Mouse (Mus musculus): ENCODE results near the gene Gm49320. TPM values are rescaled to one million over a fixed set of nuclear protein-coding genes. Genes with fewer than 3 reads are reported as not detected.

The Gm49320 gene
- polyA plus RNA-seq, 1 experiment from 2014 or later = 1.9 TPM

- no peak overlapping the region for H3K4me3 ChIP-seq
- H3K36me3 ChIP-seq = peaks cover 98% of the 10 kb centered on the region
- no peak overlapping the region for H3K9ac ChIP-seq
- no peak overlapping the region for H3K27ac ChIP-seq (replicated peaks)
- H3K9me3 ChIP-seq = no peaks in the 10 kb centered on the region
- ATAC-seq (ENCODE audit: low read depth) = peak; percentile 40; the same call in 1 of the 2 replicates
- no peak overlapping the region for H3K4me2 ChIP-seq
- WGBS = 82% methylated on average over 15 of the region's 15 CpGs
- no peaks in the 10 kb centered on the region for H3K27me3 ChIP-seq
- H3K4me1 ChIP-seq (replicated peaks) = no peaks in the 10 kb centered on the region
Measured at GRCm38 (mm10) chr8:4267627-4268026, 29.0 kb downstream of the Gm49320 start.

- H3K9me3 ChIP-seq = no peaks in the 10 kb centered on the region
- peaks cover 92% of the 10 kb centered on the region for H3K36me3 ChIP-seq
- H3K9ac ChIP-seq = no peak overlapping the region
- H3K27ac ChIP-seq (replicated peaks) = no peak overlapping the region
- no peak overlapping the region for H3K4me3 ChIP-seq
- no peaks in the 10 kb centered on the region for H3K27me3 ChIP-seq
- no peak overlapping the region for H3K4me2 ChIP-seq
- 90% methylated on average over 6 of the region's 6 CpGs for WGBS
- ATAC-seq (ENCODE audit: low read depth) = no peak
- peaks cover 3% of the 10 kb centered on the region for H3K4me1 ChIP-seq (replicated peaks)
Measured at GRCm38 (mm10) chr8:4269609-4270008, 30.9 kb downstream of the Gm49320 start.

GRCm38 (mm10) chr8:4275275-4276110 lies 36.8 kb downstream of the Gm49320 start, which contains the start of gene Timm44:
Timm44 (minus strand) TSS chr8:4275913.
- Histone ChIP-seq H3K27ac (replicated peaks) (peak within 1 kb of the TSS; percentile 77), H3K9ac (peak within 1 kb of the TSS; percentile 83), H3K4me3 (peak within 1 kb of the TSS; percentile 75), H3K4me1 (replicated peaks) (peaks cover 14% of the 10 kb centered on the region), H3K4me2 (peak within 1 kb of the TSS; percentile 62), H3K27me3 (no peaks in the 10 kb centered on the region), H3K9me3 (no peaks in the 10 kb centered on the region), H3K36me3 (peaks cover 33% of the 10 kb centered on the region)
- ATAC-seq (ENCODE audit: low read depth) = peak; percentile 96
- WGBS = under 1% methylated on average over 39 of the region's 39 CpGs

- H3K4me2 ChIP-seq = peak overlapping the region; percentile 62
- no peaks in the 10 kb centered on the region for H3K9me3 ChIP-seq
- H3K27ac ChIP-seq (replicated peaks) = peak overlapping the region; percentile 77
- peak overlapping the region; percentile 75 for H3K4me3 ChIP-seq
- peaks cover 14% of the 10 kb centered on the region for H3K4me1 ChIP-seq (replicated peaks)
- H3K36me3 ChIP-seq = peaks cover 29% of the 10 kb centered on the region
- 32% methylated on average over 9 of the region's 9 CpGs for WGBS
- ATAC-seq (ENCODE audit: low read depth) = no peak; the same call in 1 of the 2 replicates
- H3K27me3 ChIP-seq = no peaks in the 10 kb centered on the region
- peak overlapping the region; percentile 83 for H3K9ac ChIP-seq
Measured at GRCm38 (mm10) chr8:4276111-4276465, 37.4 kb downstream of the Gm49320 start.

- WGBS = 84% methylated on average over 5 of the region's 5 CpGs
- peaks cover 95% of the 10 kb centered on the region for H3K36me3 ChIP-seq
- no peak overlapping the region for H3K27ac ChIP-seq (replicated peaks)
- no peak overlapping the region for H3K4me2 ChIP-seq
- H3K4me1 ChIP-seq (replicated peaks) = no peaks in the 10 kb centered on the region
- H3K4me3 ChIP-seq = no peak overlapping the region
- H3K9me3 ChIP-seq = no peaks in the 10 kb centered on the region
- no peak for ATAC-seq (ENCODE audit: low read depth)
- H3K9ac ChIP-seq = no peak overlapping the region
- H3K27me3 ChIP-seq = no peaks in the 10 kb centered on the region
Measured at GRCm38 (mm10) chr8:4292738-4293137, 54.1 kb downstream of the Gm49320 start.

GRCm38 (mm10) chr8:4297822-4298221 lies 59.2 kb downstream of the Gm49320 start:
- H3K4me1 ChIP-seq (replicated peaks) = no peaks in the 10 kb centered on the region
- 97% methylated on average over 4 of the region's 4 CpGs for WGBS
- peaks cover 95% of the 10 kb centered on the region for H3K36me3 ChIP-seq
- H3K4me3 ChIP-seq = no peak overlapping the region
- H3K9ac ChIP-seq = no peak overlapping the region
- H3K27ac ChIP-seq (replicated peaks) = no peak overlapping the region
- no peaks in the 10 kb centered on the region for H3K27me3 ChIP-seq
- no peak for ATAC-seq (ENCODE audit: low read depth)
- no peak overlapping the region for H3K4me2 ChIP-seq
- no peaks in the 10 kb centered on the region for H3K9me3 ChIP-seq

Other genes starting within 250 kb of the Gm49320 start
- gene Cd209f, start 133.0 kb upstream of the Gm49320 start, polyA plus RNA-seq (2015; fragmentation: Nextera tagmentation; extraction: Ambion mirVana) = not detected in 2 replicates
- not detected in 2 replicates for gene Cd209g, start 104.8 kb upstream of the Gm49320 start, polyA plus RNA-seq (2015; fragmentation: Nextera tagmentation; extraction: Ambion mirVana)
- gene Evi5l, start 72.3 kb upstream of the Gm49320 start, polyA plus RNA-seq (2015; fragmentation: Nextera tagmentation; extraction: Ambion mirVana) = 78.7 and 82.7 TPM in 2 replicates
- 41.1 and 49.7 TPM in 2 replicates for gene Prr36, start 21.4 kb upstream of the Gm49320 start, polyA plus RNA-seq (2015; fragmentation: Nextera tagmentation; extraction: Ambion mirVana)
- 0.25 TPM in 1 of 2 replicates, not detected in the other for gene Lrrc8e, start 12.0 kb upstream of the Gm49320 start, polyA plus RNA-seq (2015; fragmentation: Nextera tagmentation; extraction: Ambion mirVana)
- gene Map2k7, start 125 bp upstream of the Gm49320 start, polyA plus RNA-seq (2015; fragmentation: Nextera tagmentation; extraction: Ambion mirVana) = 36.9 and 38.9 TPM in 2 replicates
- 3.3 and 7.0 TPM in 2 replicates for gene Tgfbr3l, start 9.3 kb downstream of the Gm49320 start, polyA plus RNA-seq (2015; fragmentation: Nextera tagmentation; extraction: Ambion mirVana)
- 58.5 and 59.0 TPM in 2 replicates for gene Snapc2, start 14.2 kb downstream of the Gm49320 start, polyA plus RNA-seq (2015; fragmentation: Nextera tagmentation; extraction: Ambion mirVana)
- 276 and 301 TPM in 2 replicates for gene Ctxn1, start 20.4 kb downstream of the Gm49320 start, polyA plus RNA-seq (2015; fragmentation: Nextera tagmentation; extraction: Ambion mirVana)
- 38.3 and 39.3 TPM in 2 replicates for gene Timm44, start 37.0 kb downstream of the Gm49320 start, polyA plus RNA-seq (2015; fragmentation: Nextera tagmentation; extraction: Ambion mirVana)
- gene Ccl25, start 86.3 kb downstream of the Gm49320 start, polyA plus RNA-seq (2015; fragmentation: Nextera tagmentation; extraction: Ambion mirVana) = 20.7 and 21.3 TPM in 2 replicates
- 119 and 139 TPM in 2 replicates for gene Elavl1, start 86.5 kb downstream of the Gm49320 start, polyA plus RNA-seq (2015; fragmentation: Nextera tagmentation; extraction: Ambion mirVana)

Measured in neural tube, embryonic 13.5 days (tissue).